Mouse (Mus musculus): ENCODE data around the gene Gm9857.
A peak's percentile ranks its signal among the peaks of the same experiment; 100 is the strongest.

Gm9857 gene

GRCm38 (mm10) chr3:108940001-108940633 lies at the start of gene Gm9857:
Gene Gm9857 (minus strand): TSS chr3:108940445.
- no peak for DNase-seq

DNA sequence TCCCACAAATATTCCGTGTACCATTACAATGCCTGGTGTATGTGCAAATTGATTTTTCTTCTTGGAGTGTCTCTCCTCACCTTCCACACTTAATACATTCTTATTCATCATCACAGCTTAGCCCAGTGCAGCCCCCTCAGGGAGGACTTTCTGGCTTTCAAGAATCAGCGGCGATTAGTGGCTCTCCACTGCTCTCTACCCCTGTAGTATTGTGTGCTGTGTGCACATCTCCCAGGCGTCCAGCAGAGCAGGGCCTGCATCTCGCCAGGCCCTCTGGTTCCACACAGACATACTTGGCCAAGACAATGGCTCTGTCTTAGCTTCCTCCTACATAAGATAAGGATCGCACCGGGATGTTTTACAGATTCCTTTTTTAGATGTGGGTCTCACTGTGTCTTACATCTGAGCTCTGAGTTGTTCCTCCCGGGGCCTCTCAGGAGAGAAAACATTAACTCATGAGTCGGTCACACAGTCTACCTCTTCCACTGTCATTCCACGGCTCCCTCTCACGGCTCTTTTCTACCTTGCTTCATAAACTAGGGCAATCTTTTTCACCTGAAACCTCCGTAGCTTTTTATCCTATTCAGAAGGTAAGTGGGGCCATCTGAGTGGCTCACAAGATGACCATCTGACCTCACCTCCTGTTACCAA lies 46.9 kb upstream of the Gm9857 start:
- no peak for DNase-seq

DNA sequence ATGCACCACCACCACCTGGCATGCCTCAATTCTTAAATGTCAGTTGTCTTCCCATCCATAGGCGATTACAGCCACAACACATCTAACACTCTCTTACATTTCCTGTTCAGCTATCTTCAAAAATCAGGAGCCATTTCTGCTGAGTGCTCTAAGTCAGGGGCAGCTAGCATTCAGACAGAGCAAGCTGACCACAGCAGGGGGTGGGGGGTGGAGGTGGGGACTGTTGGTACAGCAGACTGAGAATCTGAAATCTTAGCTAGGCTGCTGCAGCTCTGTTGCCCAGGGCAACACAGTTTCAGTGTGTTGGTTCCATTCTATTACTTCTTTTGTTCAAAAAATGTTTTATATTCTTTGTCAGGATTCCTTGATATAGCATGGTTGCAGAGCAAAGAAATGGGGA lies 46.3 kb upstream of the Gm9857 start:
- DNase-seq = no peak

GRCm38 (mm10) chr3:108983989-108984388 lies 43.7 kb upstream of the Gm9857 start:
- DNase-seq = no peak

DNA sequence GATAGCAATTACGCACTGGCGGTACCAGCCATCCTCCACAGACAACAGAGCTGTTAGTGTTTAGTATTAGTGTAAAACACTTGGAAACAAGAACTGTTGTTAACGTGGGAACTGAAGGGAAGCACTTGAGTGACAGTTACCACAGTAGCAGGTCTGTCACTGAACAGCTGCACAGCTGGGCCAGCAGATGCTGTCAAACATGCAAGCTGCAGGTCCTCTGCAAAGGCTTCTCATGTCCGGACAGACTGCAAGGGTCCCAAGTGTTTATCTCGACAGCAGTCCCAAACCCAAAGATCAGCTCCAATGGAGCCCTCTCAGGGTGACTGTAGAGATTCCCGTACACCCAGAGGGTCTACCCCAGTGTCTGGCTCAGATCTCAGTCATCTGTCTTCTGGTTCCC lies 41.7 kb upstream of the Gm9857 start:
- DNase-seq = no peak

- no peak for DNase-seq
Observed at GRCm38 (mm10) chr3:108977340-108978030, 37.2 kb upstream of the Gm9857 start.

- no peak for DNase-seq
Observed at GRCm38 (mm10) chr3:108974920-108975485, 34.8 kb upstream of the Gm9857 start.

- no peak for DNase-seq
Observed at GRCm38 (mm10) chr3:108973980-108974660, 33.9 kb upstream of the Gm9857 start.

DNA sequence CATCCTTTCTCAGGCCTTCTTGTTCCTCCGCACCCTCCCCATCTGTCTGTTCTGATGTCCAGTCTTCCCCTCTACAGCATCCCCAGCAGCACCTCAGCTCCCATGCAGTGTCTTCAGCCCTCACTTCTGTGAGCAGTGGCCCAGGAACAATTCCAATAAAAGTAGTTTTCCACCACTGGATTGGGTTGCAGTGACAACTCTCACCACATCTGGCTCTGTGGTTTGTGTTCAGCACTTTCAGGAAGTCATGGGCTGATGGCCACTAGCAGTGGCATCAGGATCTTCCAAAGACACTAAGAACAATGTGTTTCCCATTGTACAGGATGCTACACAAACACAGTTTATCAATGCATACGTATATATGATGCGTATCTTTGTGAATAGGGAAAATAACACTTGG lies 25.8 kb upstream of the Gm9857 start:
- no peak for DNase-seq

DNA sequence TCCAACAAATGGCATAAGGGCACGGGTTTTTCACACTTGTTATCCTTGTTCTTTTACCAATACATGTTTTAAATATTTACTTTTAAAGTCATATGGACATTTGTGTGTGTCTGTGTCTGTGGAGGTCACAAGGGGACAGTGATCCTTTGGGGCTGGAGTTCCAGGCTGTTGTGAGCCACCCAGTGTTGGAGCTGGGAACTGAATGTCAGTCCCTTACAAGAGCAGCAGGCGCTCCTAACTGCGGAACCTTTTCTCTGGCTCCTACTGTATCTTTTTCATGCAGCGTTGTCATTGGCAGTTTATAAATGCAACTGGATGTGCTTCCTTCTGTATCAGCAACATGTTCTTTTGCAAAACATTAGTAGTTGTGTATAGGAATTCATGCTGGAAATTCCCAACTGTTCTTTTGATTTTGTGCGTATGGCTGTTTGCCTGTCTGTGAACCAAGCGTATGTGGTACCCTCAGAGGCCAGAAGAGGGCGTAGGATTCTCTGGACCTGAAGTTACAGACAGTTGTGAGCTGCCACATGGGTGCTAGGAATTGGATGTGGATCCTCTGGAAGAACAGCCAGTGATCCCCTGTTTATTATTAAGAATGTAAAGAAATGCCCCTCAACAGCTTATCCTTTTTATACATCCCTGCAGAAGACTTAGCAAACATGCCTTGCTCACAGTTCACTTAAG lies 24.3 kb upstream of the Gm9857 start:
- DNase-seq = peak; percentile 15

DNA sequence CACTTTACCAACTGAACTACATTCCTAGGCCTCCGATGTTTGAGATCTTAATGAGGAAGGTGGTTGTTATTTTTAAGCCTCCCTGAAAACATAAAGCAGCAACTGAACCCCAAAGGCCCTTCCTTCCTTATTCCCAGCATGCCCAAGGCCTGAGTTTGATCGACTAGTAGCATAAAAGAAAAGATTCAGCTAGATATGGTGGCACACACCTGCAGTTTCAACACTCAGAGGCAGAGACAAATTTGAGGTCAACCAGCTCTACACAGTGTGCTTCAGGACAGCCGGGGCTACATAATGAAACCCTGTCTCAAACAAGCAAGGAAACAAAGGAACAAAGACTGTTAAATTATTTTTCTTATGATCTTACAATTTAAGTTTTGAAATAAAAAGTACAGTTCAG lies 23.5 kb upstream of the Gm9857 start:
- DNase-seq = no peak

DNA sequence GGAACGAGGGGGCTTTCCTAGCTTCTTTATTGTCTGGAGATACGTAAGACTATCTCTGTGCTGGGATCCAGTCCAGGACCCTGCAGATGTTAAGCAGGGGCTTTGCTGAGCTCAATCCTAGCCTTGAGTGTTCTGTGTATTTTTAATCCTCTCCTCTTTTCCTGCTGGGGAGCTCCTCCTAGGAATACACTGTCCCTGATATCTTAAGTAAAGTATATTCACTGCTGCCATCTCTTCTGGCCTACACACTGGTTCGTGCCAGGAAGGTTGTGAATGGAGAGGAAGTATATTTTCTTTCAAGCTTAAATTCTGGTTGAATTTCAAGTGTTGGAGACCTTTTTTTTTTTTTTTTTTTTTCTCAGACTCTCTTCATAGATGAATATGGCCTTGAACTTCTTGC lies 23.0 kb upstream of the Gm9857 start:
- no peak for DNase-seq

DNA sequence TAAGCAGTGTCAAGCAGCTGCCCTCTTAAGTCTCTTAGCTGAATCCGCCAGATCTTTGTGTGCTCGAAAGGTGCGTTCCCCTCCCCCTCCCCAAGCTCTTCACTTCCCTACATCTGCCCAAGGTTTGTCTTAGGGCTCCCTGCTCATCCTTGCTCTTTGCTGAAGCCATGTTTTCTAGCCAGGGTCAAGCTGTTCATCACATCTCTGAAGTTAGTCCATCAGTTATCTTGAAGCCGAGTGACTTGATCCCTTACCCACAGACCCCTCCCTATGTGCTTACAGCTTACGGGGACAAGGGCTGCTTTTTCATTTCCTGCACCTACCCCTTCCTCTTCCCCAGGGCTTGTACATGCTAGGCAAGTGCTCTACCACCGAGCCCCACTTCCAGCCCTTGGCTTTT lies 21.4 kb upstream of the Gm9857 start:
- DNase-seq = no peak

DNA sequence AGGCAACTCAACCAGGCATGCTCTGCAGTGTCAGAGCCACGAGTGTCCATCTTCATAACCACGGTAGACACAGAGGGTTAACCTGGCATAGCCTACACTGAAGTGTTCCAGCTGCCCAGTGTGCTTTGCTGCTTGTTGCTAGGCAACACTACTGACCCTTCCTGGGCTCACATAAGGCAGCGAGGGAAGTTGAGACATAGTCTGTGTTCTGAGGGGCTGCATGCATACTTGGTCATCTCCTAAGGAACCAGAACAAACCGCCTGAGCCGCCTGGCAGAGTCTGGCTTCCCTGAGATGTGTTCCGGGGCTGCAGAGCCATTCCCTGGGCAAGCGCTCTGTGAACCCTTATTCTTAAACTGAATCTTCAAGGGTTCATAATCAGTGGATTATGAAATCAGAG lies 21.0 kb upstream of the Gm9857 start:
- peak; percentile 20 for DNase-seq

- DNase-seq = no peak
Observed at GRCm38 (mm10) chr3:108959680-108960295, 19.5 kb upstream of the Gm9857 start.

- no peak for DNase-seq
Observed at GRCm38 (mm10) chr3:108957976-108958375, 17.7 kb upstream of the Gm9857 start.

GRCm38 (mm10) chr3:108940996-108941395 lies 751 bp upstream of the Gm9857 start:
- DNase-seq = no peak

DNA sequence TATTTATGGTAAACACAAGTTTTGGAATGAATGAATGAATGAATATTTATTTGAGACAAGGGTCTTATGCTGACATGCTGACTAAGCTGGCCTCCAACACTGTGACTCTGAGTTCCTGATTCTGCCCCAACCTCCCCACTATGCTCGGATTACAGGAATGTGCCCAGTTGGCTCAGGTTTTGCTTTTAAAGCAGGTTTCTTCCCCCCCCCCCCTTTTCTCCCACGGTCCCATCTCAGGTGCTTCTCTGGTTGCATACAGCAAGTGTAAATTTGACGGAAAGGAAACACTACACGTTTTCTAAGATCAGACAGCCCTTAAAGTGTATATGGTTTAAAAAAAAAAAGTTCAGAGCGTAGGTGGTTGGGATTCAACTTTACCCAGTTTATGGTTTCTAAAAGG lies 672 bp downstream of the Gm9857 start, which contains the start of gene Henmt1:
Gene Henmt1 (plus strand): TSS at position 301 of the 400 bp plus-strand sequence.
- no peak for DNase-seq

DNA sequence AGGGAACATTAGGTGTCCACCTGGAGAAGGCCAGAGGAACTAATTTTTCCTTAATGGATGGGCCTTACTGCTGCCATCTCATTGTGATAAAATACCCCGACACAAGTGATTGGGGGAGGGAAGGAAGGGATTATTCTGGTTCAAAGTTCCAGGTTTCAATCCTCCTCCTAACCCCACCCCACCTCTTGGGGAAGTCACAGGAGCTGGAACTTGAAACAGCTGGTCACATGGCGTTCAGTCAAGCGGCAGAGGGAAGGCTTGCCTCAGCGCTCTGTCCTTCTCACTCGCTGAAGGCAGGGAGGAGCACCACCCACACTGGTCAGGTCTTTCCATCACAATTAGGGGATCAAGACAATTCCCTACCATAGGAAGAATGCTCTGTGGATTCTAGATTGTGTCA lies 1.6 kb downstream of the Gm9857 start:
- no peak for DNase-seq

- DNase-seq = no peak
Observed at GRCm38 (mm10) chr3:108933557-108933956, 6.7 kb downstream of the Gm9857 start.

GRCm38 (mm10) chr3:108926308-108926707 lies 13.9 kb downstream of the Gm9857 start:
- DNase-seq = no peak

DNA sequence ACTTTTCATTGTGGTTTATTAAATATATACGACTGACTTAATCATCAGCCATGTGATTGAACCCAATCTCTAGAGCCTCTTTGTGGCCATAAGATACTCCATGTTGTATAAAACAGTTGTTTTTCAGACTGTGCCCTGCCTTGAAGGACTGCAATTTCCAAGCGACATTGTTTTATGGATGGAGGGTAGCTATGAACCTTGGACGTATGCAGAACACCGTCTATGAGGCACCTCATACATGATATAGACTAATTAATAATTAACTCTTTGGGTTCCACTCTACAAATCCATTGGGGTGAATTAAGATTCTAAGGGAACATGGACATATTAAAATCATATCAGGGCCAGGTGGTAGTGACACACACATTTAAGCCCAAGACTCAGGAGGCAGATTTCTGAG lies 14.6 kb downstream of the Gm9857 start:
- DNase-seq = no peak
